In the genomic region with DNA sequence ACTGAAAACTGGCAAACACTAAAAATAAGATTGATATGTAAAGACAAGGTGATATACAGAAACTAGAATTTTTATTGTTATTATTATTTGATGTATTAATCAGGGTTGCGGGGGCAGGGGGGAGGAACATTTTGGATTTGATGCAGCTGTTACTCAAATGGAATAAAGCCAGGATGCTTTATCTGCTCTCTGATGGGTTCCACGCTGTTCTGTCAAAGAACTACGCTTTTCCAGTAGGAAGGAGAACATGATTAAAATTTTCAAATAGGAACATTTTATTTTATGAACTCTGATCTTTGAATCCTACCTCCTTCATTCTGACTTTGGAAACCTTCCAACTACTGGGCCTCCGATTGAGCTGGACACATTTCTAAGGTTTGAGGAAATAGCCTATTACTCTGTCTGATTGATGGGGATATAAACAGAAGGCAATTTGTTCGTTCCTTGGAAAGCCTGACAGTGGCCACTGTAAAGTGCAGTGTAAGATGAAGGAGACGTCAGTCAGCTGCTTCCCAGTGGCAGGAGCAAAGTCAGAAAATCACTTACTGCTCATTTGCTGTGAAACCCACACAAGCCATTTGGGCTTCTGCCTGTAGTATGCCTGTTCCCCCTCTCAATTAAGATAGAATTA, we compare ENCODE assay signal across 11 mouse cellular contexts.
A peak's percentile ranks its signal among the peaks of the same experiment; 100 is the strongest.
DNase-seq lines count a peak whose midpoint lies in the region; ATAC-seq and TF ChIP-seq lines count a peak whose summit lies in the region.
"Had no signal": no experiment of that assay in that cellular context is flagged by ENCODE, and none has a peak within 500 bp of the region (broad histone marks: within the 10 kb centered on the region; RNA-seq: fewer than 3 reads in every experiment).

No protein-coding gene starts in this region.

- 0 out of 2 replicates have a peak, but pooled peaks cover 2% of the 10 kb centered on the region for H3K4me1 ChIP-seq in forebrain, embryonic 16.5 days (replicated peaks; ENCODE audit: control insufficient read depth, insufficient read depth, low read length)
- no peaks in the 10 kb centered on the region for H3K4me1 ChIP-seq in thymus, adult 2 months (replicated peaks; ENCODE audit: control insufficient read depth, insufficient read depth, low read length)

- H3K27me3 ChIP-seq in forebrain, embryonic 16.5 days (replicated peaks; ENCODE audit: control insufficient read depth, insufficient read depth, low read length): no peaks in the 10 kb centered on the region
- H3K27me3 ChIP-seq in thymus, adult 2 months (ENCODE audit: control insufficient read depth, insufficient read depth, low read length): no peaks in the 10 kb centered on the region
- H3K27me3 ChIP-seq: Patski had no signal

- no peak overlapping the region for H3K4me3 ChIP-seq in layer of hippocampus, adult 2 months
- no peak overlapping the region for H3K4me3 ChIP-seq in forebrain, embryonic 16.5 days (replicated peaks; ENCODE audit: low read length)
- no peak overlapping the region for H3K4me3 ChIP-seq in thymus, adult 2 months (ENCODE audit: control insufficient read depth, insufficient read depth, low read length)

- H3K36me3 ChIP-seq in forebrain, embryonic 16.5 days (ENCODE audit: control insufficient read depth, insufficient read depth): no peaks in the 10 kb centered on the region
- H3K36me3 ChIP-seq in thymus, adult 2 months (ENCODE audit: control insufficient read depth, insufficient read depth, low read length): no peaks in the 10 kb centered on the region

- TF ChIP-seq CTCF in layer of hippocampus, adult 2 months (conservative IDR thresholded peaks at IDR 0.05): no peak
- TF ChIP-seq CTCF in thymus, adult 2 months (IDR thresholded peaks at IDR 0.05; ENCODE audit: borderline replicate concordance, control insufficient read depth, extremely low read depth, insufficient read depth, low read length, poor library complexity): no peak

- H3K9me3 ChIP-seq in forebrain, embryonic 16.5 days (ENCODE audit: control insufficient read depth, low read length): no peaks in the 10 kb centered on the region

- H3K27ac ChIP-seq in layer of hippocampus, adult 2 months: peak overlapping the region; percentile 60; the same call in 1 of the 2 replicates
- H3K27ac ChIP-seq in forebrain, embryonic 16.5 days (ENCODE audit: low read length): no peak overlapping the region
- no peak overlapping the region for H3K27ac ChIP-seq in thymus, adult 2 months (ENCODE audit: control insufficient read depth, insufficient read depth, low read length)

- no peak for TF ChIP-seq POLR2A in thymus, adult 2 months (IDR thresholded peaks at IDR 0.05; ENCODE audit: control insufficient read depth, extremely low read depth, insufficient read depth, low read length, poor library complexity)

- WGBS in forebrain, embryonic 16.5 days: 42% methylated on average over 6 of the region's 6 CpGs
- 63% methylated on average over 6 of the region's 6 CpGs for WGBS in thymus, adult 2 months

- H3K9ac ChIP-seq in forebrain, embryonic 16.5 days (replicated peaks; ENCODE audit: low read depth, low read length): no peak overlapping the region

- no peak overlapping the region for H3K4me2 ChIP-seq in forebrain, embryonic 16.5 days (ENCODE audit: low read length)

- ATAC-seq in forebrain, embryonic 16.5 days: peak; percentile 65
- ATAC-seq: Patski had no signal

- DNase-seq in cerebellum, postnatal 10 days: peak; percentile 2 to 5
- no peak for DNase-seq in cerebellum, postnatal 25 days
- DNase-seq in layer of hippocampus, adult 2 months (ENCODE audit: low spot score in 2 of 2): peak; percentile 0 to 12
- DNase-seq in layer of hippocampus, adult 9-10 months (ENCODE audit: low spot score): no peak
- peak; percentile 1 to 24 for DNase-seq in kidney, postnatal 36 days
- DNase-seq in thymus, adult 2 months: no peak
- no peak for DNase-seq in heart, adult 8-10 months (ENCODE audit: low spot score)
- DNase-seq: heart, adult 18-20 months; heart, postnatal 14 days had no signal

Comparison
In these comparisons a context has a peak if more than half of its experiments do, and no peak if none do; other contexts are left out.
1. DNase-seq: peak in cerebellum, postnatal 10 days (2 of 2), layer of hippocampus, adult 2 months (2 of 2) and kidney, postnatal 36 days (2 of 2); none in cerebellum, postnatal 25 days (0 of 2), layer of hippocampus, adult 9-10 months (single experiment), thymus, adult 2 months (single experiment) and heart, adult 8-10 months (single experiment).